Mouse (Mus musculus): ENCODE results near the gene Nt5dc3. TPM values are rescaled to one million over a fixed set of nuclear protein-coding genes. Genes with fewer than 3 reads are reported as not detected.

The Nt5dc3 gene
- 1.9 and 2.1 TPM in 2 replicates for polyA plus RNA-seq (2015; fragmentation: Nextera tagmentation; extraction: Ambion mirVana)

DNA sequence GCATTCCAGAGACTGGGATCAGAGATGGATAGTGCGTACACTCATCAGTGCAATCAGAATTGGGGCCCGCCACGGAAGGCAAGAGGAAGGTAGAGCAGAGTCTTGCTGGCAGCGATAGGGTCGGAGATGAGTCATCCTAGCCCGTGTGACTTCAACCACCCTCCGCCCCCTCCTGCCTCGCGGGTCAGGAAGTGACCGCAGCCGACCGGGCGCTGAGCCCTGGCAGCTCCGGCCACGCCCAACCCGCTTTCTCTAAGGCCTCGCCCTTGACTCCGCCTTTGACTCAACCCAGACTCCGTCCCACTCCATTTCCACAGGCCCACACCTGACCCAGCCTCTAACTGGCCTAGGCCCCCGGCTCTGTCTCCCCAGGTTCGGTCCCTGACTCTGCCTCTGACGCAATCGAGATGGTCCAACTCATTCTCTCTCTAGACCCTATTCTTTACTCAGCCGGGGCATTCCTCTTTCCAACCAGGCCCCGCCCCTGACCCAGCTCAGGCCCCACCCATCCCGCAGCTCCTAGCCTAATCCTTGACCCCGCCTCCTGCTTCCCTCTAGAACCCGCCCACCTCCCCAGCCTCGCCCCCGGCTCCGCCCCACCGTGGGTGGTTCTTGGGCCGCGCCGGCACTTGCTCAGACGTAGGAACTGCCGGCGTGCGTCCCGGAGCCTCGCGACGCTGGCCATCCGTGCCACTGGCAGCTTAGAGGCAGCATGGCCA, at the start of gene Nt5dc3:
TSS of gene Nt5dc3 (plus strand) at position 608 of the 719 bp plus-strand sequence.
- WGBS, result under 1% methylated on average over 44 of the region's 44 CpGs
- H3K4me1 ChIP-seq, result peaks cover 50% of the 10 kb centered on the region
- no peaks in the 10 kb centered on the region for H3K9me3 ChIP-seq
- peak within 1 kb of the TSS; percentile 90 for H3K27ac ChIP-seq (replicated peaks)
- H3K27me3 ChIP-seq (replicated peaks), result no peaks in the 10 kb centered on the region
- peak within 1 kb of the TSS; percentile 95 for H3K4me2 ChIP-seq
- peak within 1 kb of the TSS; percentile 84 for H3K4me3 ChIP-seq
- ATAC-seq (ENCODE audit: extremely low read depth, insufficient number of reproducible peaks, low FRiP score, low TSS enrichment), result peak; percentile 95
- peak within 1 kb of the TSS; percentile 92 for H3K9ac ChIP-seq
- H3K36me3 ChIP-seq, result no peaks in the 10 kb centered on the region

DNA sequence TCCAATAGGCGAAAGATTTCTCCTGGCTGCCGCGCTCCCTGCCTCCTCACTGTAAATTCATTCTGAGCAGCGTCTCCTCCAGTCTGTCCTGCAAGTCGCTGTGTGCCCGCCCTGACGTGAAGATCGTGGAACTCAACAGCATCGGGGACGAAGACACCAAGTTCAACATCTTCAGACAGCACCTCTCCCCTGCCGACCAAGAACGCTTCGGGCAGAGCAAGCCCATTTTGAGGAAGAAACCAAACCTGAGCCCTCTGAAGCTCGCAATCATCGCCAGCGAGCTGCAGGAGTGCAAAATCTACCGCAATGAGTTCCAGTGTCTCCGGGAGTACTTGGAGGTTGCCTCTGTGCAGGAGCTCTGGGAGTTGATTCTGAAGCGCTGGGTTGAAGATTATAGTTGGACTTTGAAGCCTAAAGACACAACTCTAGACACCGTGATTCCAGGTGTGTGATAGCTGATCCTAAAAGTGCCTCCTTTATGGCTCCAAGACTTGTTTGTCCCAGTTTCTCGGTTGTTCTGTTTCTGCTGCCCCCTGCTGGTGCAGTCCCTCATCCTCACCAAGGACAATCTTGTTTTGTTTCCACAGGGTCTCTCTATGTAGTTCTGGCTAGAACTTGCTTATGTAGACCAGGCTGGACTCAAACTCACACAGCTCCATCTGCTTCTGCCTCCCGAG, 47.8 kb upstream of the Nt5dc3 start:
- WGBS, result 5% methylated on average over 22 of the region's 22 CpGs
- Histone ChIP-seq H3K4me1 (peaks cover 17% of the 10 kb centered on the region), H3K4me2 (peak overlapping the region; percentile 83), H3K4me3 (peak overlapping the region; percentile 60), H3K27ac (replicated peaks) (no peak overlapping the region), H3K9ac (peak overlapping the region; percentile 82), H3K9me3 (no peaks in the 10 kb centered on the region), H3K27me3 (replicated peaks) (no peaks in the 10 kb centered on the region; the same call in 1 of the 2 replicates), H3K36me3 (no peaks in the 10 kb centered on the region)
- ATAC-seq (ENCODE audit: extremely low read depth, insufficient number of reproducible peaks, low FRiP score, low TSS enrichment), result no peak

DNA sequence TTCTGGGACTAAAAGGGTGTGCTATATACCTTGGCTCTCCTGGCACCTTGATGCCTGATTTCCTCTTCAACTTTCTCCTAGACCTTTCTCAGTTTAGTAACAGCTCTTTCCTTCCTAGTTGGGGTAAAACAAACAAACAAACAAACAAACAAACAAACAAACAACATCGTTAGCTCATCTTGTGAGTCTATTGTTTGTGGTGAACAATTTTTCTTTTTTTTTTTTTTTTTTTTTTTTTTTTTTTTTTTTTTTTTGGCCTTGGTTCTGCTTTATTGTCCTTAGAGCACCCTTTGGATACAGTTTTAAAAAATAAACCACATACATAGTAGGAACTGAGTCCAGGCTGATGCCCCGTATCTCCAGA, 47.3 kb upstream of the Nt5dc3 start:
- Histone ChIP-seq H3K4me3 (no peak overlapping the region), H3K9ac (no peak overlapping the region), H3K27me3 (replicated peaks) (no peaks in the 10 kb centered on the region; the same call in 1 of the 2 replicates), H3K4me2 (no peak overlapping the region), H3K36me3 (no peaks in the 10 kb centered on the region), H3K4me1 (peaks cover 17% of the 10 kb centered on the region), H3K9me3 (no peaks in the 10 kb centered on the region), H3K27ac (replicated peaks) (no peak overlapping the region)
- no peak for ATAC-seq (ENCODE audit: extremely low read depth, insufficient number of reproducible peaks, low FRiP score, low TSS enrichment)
- 41% methylated on average over 2 of the region's 2 CpGs for WGBS

DNA sequence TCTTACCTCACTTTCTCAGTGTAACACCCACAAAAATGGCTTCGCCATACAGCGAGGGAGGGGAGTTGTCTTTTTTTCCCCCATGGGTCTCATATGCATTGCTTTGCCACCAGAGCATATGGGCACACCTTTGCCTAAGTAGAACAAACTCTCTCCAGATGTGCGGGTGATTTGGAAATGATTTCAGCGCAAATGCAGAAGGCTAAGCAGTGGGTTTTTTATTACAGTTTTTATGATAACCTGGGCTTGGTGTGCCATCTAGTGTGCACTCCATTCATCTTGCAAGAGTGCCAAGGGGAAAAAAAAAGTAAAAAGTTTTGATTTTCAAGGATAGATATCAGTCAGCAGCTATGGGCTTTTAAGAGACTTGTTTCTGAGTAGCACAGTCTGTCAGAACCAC, 43.8 kb upstream of the Nt5dc3 start:
- H3K9me3 ChIP-seq, result no peaks in the 10 kb centered on the region
- H3K4me2 ChIP-seq, result no peak overlapping the region
- no peak overlapping the region for H3K27ac ChIP-seq (replicated peaks)
- no peak overlapping the region for H3K4me3 ChIP-seq
- no peak for ATAC-seq (ENCODE audit: extremely low read depth, insufficient number of reproducible peaks, low FRiP score, low TSS enrichment)
- no peaks in the 10 kb centered on the region; the same call in 1 of the 2 replicates for H3K27me3 ChIP-seq (replicated peaks)
- no peaks in the 10 kb centered on the region for H3K36me3 ChIP-seq
- 82% methylated on average over 4 of the region's 4 CpGs for WGBS
- H3K4me1 ChIP-seq, result 0 out of 2 replicates have a peak, but pooled peaks cover 3% of the 10 kb centered on the region
- no peak overlapping the region for H3K9ac ChIP-seq

DNA sequence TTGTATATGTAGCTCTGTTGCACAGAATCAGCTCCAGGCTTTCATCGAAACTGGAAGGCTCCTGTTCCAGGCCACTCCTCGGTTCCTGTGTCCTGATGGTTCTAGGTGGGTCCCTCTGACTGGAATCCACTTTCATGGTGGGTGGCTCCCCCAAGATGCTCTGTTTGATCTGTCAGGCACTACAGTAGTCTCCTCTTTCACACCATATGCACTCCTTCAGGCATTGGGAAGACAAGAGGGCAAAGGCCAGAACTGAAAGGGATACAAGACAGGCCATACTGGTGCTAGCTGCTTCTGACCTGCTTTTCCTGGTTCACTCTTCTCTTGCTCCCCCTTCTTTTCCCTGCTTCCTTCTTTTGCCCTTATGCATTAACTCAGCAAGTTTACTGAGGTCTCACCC, 35.9 kb upstream of the Nt5dc3 start:
- Histone ChIP-seq H3K9ac (no peak overlapping the region), H3K27ac (replicated peaks) (no peak overlapping the region), H3K9me3 (no peaks in the 10 kb centered on the region), H3K4me1 (no peaks in the 10 kb centered on the region), H3K27me3 (replicated peaks) (no peaks in the 10 kb centered on the region), H3K4me3 (no peak overlapping the region), H3K36me3 (no peaks in the 10 kb centered on the region), H3K4me2 (no peak overlapping the region)
- WGBS, result 73% methylated on average over 2 of the region's 2 CpGs
- no peak for ATAC-seq (ENCODE audit: extremely low read depth, insufficient number of reproducible peaks, low FRiP score, low TSS enrichment)

DNA sequence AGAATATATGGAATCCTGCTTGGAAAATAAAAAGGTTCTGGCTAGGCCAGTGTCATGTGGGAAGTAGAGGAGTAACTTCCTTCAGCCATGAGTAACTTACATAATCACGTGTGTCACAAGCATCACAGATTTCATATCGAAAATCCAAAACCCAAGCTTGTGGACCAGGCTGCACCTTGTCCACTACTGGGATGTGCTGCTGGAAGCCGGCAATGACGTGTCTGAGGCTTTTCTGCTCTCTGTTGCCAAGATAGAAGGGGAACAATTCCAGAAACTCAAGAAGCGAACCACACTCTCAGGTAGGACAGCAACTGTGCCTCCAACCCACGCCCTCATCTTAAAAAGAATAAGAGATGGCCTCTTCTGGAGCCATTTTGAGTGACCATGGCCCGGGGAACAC, 34.5 kb upstream of the Nt5dc3 start:
- ATAC-seq (ENCODE audit: extremely low read depth, insufficient number of reproducible peaks, low FRiP score, low TSS enrichment), result no peak
- 81% methylated on average over 7 of the region's 7 CpGs for WGBS
- no peak overlapping the region for H3K9ac ChIP-seq
- no peaks in the 10 kb centered on the region for H3K27me3 ChIP-seq (replicated peaks)
- H3K36me3 ChIP-seq, result no peaks in the 10 kb centered on the region
- H3K4me1 ChIP-seq, result no peaks in the 10 kb centered on the region
- no peak overlapping the region for H3K27ac ChIP-seq (replicated peaks)
- no peak overlapping the region for H3K4me3 ChIP-seq
- no peak overlapping the region for H3K4me2 ChIP-seq
- H3K9me3 ChIP-seq, result no peaks in the 10 kb centered on the region

DNA sequence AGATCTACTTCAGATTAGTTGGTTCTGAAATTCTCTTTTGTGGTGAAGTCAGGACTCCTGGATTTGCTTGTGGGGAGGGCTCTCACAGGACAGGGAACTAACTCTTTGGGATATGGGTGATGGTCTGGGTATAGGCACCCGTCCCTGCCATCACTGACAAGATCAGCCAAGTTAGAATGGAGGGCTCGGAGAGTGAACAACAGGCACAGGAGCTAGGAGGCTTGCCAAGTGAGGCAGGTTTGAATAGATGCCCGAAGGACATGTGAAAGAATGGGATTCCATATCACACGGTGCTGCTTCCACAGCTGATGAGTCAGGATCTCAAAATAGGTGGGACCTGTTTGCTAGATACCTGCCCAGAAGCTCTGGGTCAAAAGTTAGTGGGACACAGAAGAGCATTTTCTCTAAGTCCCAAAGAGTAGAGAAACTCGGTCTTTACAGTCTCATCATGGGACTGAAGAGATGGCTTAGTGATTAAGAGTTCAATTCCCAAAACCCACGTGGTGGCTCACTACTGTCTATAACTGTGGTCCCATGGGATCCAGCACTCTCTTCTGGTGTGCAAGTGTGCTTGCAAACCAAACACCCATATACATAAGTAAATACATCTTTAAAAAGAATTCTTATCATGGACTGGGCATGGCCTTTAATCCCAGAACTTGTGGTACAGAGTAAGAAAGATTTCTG, 22.8 kb upstream of the Nt5dc3 start:
- Histone ChIP-seq H3K4me1 (no peaks in the 10 kb centered on the region; the same call in 1 of the 2 replicates), H3K27ac (replicated peaks) (no peak overlapping the region), H3K4me2 (no peak overlapping the region), H3K9ac (no peak overlapping the region), H3K36me3 (no peaks in the 10 kb centered on the region), H3K9me3 (no peaks in the 10 kb centered on the region), H3K27me3 (replicated peaks) (no peaks in the 10 kb centered on the region), H3K4me3 (no peak overlapping the region)
- 66% methylated on average over 6 of the region's 6 CpGs for WGBS
- no peak for ATAC-seq (ENCODE audit: extremely low read depth, insufficient number of reproducible peaks, low FRiP score, low TSS enrichment)

DNA sequence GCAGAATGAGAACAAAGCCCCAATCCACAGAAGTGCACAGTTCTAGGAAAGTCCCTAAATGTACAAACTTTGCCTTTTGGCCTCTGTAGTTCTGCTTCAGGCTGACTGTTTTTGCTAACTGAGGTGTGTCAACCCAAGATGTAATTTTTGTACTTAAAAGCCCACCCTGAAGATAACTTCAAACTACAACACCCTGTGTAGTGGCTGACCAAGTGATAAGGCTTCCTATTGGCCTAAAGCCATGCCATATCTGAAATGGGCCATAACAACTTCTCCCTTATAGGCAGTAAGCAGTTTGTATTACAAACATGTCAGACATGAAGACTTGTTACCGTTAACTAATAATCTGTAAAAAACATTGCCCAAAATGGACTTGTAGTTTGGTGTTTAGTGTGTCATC, 21.1 kb upstream of the Nt5dc3 start:
- Histone ChIP-seq H3K27ac (replicated peaks) (no peak overlapping the region), H3K9ac (no peak overlapping the region), H3K36me3 (no peaks in the 10 kb centered on the region), H3K9me3 (no peaks in the 10 kb centered on the region), H3K4me3 (no peak overlapping the region), H3K27me3 (replicated peaks) (no peaks in the 10 kb centered on the region), H3K4me2 (no peak overlapping the region), H3K4me1 (no peaks in the 10 kb centered on the region; the same call in 1 of the 2 replicates)
- ATAC-seq (ENCODE audit: extremely low read depth, insufficient number of reproducible peaks, low FRiP score, low TSS enrichment), result no peak
- whole genome bisulfite sequencing, result 87% methylated on average over 1 of the region's 1 CpGs

DNA sequence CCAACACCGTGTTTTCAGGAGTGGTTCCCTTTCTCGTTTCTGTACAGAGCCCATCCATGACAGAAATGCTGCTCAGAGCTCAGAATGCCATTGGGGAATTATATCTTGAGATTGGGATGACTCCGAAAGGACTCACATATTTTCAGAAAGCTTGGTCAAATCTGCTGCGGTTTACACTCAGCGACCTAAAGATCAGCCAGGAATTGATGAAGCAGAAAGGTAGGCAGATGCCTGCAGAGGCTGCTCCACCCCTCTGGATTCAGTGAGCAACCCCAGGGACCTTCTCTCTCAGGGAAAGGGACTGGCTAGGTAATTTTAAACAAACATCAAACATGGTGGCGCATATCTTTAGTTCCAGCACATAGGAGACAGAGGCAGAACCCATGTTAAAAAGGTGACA, 20.6 kb upstream of the Nt5dc3 start:
- H3K27me3 ChIP-seq (replicated peaks), result no peaks in the 10 kb centered on the region
- H3K36me3 ChIP-seq, result no peaks in the 10 kb centered on the region
- no peak overlapping the region for H3K4me3 ChIP-seq
- 81% methylated on average over 6 of the region's 6 CpGs for WGBS
- no peak overlapping the region for H3K9ac ChIP-seq
- no peaks in the 10 kb centered on the region for H3K9me3 ChIP-seq
- H3K27ac ChIP-seq (replicated peaks), result no peak overlapping the region
- no peak for ATAC-seq (ENCODE audit: extremely low read depth, insufficient number of reproducible peaks, low FRiP score, low TSS enrichment)
- no peak overlapping the region for H3K4me2 ChIP-seq
- H3K4me1 ChIP-seq, result no peaks in the 10 kb centered on the region; the same call in 1 of the 2 replicates

DNA sequence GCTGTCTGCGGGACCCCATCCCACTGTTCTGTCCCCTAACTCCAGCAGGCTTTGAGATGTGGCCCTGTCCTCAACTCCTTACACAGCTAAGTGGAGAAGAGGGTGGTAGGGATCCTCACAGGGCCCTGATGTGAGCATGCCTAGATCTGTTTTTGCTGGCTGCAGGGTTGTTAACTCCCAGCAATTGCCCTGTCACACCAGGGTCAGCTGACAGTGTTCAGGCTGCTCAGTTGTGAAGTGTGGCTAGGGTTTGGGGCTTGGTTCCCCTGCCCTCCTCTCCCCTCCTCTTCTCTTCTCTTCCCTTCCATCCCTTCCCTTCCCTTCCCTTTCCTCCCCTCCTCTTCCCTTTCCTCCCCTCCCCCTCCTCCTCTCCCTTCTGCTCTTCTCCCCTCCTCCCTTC, 17.6 kb upstream of the Nt5dc3 start:
- ATAC-seq (ENCODE audit: extremely low read depth, insufficient number of reproducible peaks, low FRiP score, low TSS enrichment), result no peak
- 67% methylated on average over 1 of the region's 1 CpGs for WGBS
- Histone ChIP-seq H3K9me3 (no peaks in the 10 kb centered on the region), H3K27ac (replicated peaks) (no peak overlapping the region), H3K4me1 (no peaks in the 10 kb centered on the region), H3K9ac (no peak overlapping the region), H3K4me2 (no peak overlapping the region), H3K4me3 (no peak overlapping the region), H3K36me3 (no peaks in the 10 kb centered on the region), H3K27me3 (replicated peaks) (no peaks in the 10 kb centered on the region)

DNA sequence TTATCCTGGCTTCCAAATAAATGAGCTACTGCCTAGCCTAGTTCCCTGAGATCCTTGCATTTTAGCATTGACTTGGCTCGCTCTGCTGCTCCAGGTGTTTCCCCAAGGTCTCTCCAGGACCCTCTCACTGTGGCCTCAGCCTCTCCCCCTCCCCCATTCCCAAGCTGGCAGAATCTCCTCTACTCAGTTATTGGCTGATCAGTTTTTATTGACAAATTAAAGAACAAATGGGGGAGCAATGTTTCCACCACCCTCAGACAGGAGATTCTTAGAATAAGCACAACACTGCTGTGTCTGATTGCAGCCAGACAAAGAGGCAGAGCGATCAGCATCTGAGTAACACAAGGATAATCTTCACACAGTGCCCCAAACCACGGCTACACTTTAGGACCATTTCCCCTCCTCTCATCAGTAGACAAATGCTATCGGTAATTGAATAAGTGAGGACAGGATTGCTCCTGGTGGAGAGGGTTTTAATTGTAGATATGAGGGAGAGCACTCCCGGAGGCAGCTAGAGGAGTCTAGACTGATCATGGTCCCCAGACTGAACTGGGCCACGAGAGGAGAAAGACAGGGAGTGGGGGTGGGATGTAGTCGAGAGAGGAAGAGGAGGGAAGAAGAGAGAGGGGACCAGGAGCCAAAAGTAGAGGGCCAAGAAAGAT, 17.0 kb upstream of the Nt5dc3 start:
- Histone ChIP-seq H3K4me3 (no peak overlapping the region), H3K9me3 (no peaks in the 10 kb centered on the region), H3K27me3 (replicated peaks) (no peaks in the 10 kb centered on the region), H3K36me3 (no peaks in the 10 kb centered on the region), H3K4me1 (no peaks in the 10 kb centered on the region), H3K4me2 (no peak overlapping the region), H3K9ac (no peak overlapping the region), H3K27ac (replicated peaks) (no peak overlapping the region)
- no peak for ATAC-seq (ENCODE audit: extremely low read depth, insufficient number of reproducible peaks, low FRiP score, low TSS enrichment)
- 29% methylated on average over 7 of the region's 7 CpGs for WGBS
